Mouse (Mus musculus): ENCODE results near the gene Erich3.

The Erich3 gene

DNA sequence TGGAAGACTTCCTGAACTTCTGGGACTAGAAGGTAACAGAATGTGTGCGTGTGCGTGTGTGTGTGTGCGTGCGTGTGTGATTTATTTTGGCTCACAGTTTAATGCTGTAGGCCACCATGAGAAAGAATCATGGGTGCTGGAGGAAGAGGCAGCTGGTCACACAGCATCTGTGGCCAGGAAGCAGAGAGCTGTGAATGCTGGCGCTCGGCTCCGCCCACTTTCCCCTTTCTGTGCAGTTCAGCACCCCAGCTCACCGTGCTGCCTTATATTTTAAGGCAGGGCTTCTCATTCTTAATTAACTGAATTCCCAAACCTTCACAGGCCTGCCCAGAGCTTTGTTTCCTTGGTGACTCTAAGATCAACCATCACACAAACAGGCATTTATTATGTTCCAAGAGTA, 9.7 kb downstream of the Erich3 start:
- no peak for DNase-seq (ENCODE audit: low read depth, low spot score)

DNA sequence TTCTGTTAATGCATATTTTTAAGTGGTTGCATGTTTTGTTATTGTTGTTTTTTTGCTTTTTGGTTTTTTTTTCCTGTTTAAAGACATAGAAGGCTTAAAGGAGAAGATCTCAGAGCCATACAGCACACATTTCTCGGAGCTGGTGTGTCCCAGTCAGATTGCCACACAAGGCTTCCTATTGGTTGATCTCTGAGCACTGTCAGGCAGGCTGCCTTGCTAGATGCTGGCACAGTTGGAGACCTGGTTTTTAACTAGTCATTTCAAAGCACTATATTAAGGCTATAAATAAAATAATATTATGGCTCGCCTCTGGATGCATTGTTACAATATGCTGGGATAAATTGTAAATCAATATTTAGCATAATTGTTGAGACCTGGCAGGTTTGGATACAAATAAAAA, 18.9 kb downstream of the Erich3 start:
- no peak for DNase-seq (ENCODE audit: low read depth, low spot score)

DNA sequence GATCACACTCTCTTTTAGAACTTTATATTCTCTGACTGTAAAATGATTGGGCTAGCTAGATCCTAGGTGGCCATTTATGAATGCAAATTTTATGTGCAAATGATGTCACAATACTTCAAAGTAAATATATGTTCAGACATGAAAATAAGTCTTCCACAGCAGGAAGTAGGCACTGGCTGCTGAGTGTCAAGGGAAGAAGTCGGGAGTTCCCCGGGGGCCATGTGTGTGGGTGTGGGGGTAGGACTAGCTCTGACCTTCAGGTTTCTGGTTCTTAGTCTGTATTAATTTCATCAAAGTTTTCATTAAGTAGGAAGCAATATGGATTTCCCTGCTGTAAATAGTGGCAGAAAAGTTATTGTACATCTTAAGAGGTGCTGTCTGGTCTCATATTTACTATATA, 20.0 kb downstream of the Erich3 start:
- DNase-seq (ENCODE audit: low read depth, low spot score) = peak; percentile 27

DNA sequence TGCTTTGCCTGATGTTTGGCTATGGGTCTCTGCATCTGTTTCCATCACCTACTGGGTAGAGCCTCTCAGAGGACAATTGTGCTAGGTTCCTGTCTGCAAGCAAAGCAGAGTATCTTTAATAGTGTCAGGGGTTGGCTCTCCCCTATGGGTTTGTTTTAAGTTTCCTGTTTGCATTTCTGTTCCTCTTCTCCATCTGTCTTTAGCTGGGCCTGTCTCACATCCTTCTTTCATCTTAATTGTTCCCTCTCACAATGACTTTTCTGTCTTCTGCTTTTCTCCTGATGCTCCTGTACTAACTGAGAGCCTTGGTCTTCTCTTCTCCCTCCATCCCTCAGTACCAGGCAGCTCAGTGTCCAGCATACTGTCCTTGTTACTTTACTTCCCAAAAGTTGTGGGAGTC, 26.6 kb downstream of the Erich3 start:
- DNase-seq (ENCODE audit: low read depth, low spot score) = no peak

DNA sequence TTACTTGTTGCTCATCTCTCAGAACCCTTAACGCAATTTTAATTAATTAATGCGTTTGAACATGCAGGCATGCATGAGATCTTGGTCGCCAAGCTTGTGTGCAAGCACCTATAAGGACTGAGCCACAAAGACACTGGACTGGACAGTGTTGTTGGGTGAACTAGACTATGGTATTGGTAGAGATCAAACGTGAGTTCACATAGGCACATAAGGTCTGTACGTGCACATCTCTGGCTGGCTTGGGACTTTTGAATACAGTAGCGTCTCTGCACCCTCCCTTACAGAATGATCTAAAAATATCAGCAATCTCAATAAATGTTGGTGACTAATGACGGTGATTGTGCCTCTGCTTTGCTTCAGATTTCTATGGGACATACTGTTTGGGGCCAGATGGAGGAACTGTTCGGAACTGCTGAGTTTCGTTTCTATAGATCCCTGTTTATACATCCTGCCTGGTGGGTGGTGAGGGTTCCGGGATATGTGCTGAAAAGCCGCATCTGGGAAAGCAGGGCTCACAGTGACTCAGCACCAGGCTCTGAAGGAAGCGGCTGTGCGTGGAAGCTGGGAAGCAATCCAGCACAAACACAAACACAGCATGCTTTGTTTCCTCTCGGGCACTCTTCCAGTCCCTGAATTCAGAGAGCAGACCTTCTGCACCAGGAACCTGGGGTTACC, 28.4 kb downstream of the Erich3 start:
- no peak for DNase-seq (ENCODE audit: low read depth, low spot score)

DNA sequence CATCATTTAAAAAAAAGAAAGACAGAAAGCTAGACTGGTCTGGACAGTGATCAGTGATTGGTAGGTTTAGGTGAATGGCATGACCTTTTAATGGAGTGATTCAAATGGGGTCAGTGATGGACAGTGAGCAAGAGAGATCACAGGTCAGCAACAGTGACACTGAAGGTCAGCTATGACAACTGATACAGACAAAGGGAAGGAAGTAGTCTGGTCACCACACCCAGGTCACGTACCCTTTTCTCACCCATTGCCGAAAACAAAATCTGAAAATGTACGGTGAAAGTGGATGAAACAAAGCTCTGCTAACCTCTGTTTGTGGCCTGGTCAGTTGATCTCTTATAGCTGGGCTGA, 28.9 kb downstream of the Erich3 start:
- no peak for DNase-seq (ENCODE audit: low read depth, low spot score)

DNA sequence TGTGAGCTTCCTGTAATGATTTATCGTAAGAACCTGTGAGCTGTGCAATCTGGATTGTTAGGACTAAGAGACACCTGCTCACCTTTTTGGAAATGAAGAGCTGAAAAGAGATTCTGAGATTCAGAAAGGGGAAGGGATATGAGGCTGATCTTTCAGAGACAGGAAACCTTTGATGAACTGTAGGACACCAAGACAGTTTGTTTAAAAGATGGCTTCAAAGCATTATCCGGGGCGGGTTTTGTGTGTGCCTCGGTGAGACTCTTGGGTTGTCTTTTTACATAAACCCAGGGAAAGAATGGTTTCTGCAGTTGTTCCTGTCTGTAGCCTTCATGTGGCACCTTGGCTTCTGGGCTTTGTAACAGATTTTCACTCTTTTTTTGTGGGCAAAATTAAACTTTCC, 30.2 kb downstream of the Erich3 start:
- no peak for DNase-seq (ENCODE audit: low read depth, low spot score)

DNA sequence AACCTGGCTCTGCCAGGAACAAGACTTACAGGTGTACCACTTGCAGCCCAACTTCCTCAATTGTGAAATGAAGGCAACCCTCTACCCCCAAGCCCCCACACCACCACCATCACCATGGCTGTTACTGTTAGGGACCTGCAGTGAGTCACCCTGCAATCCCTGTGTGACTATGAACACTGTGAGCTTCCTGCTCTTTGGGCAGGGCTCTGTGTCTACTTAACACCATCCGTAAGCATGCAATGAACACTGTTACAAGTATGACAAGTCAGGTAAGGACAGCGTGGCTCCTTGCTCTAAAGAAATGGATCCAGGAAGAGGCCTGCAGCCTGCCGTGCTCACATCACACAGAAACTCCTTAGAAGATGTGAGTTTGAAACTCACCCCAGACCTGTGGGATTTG, 33.0 kb downstream of the Erich3 start:
- DNase-seq (ENCODE audit: low read depth, low spot score) = no peak

DNA sequence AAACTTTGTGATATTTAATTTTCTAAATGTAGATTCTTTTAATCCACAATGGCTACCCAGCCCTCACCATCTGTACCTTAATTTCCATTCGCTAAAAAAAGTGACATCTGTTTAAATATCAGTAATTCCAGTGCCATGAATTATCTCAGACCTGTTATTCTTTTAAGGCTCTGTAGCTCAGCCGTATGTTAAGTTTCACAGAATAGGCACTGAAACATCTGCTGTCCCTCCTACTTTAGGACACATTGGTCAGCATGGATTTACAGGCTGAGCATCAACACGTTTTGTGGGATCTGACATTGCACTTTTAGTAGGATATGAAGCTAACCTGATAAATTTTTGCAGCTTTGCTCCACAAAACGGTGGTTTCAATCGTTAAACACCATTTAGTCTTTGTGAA, 35.2 kb downstream of the Erich3 start:
- DNase-seq (ENCODE audit: low read depth, low spot score) = no peak

DNA sequence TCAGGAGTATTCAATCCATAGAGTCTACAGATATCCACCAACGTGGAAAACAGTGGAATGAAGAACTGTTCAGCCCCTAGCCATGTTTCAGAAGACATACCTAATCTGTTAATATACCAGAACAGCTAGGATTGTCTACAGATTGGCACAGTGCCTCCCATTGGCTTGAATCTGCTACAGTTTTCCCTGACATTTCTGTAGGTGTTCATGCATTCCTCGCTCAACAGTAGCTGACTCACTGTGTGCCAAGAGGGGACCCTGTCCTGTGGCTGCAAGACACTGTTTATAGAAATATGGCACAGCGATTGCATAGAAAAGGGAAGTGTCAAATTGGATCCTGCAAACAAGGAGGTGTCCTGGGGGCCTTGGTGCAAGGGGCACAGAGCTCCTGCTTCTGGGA, 36.6 kb downstream of the Erich3 start:
- no peak for DNase-seq (ENCODE audit: low read depth, low spot score)

DNA sequence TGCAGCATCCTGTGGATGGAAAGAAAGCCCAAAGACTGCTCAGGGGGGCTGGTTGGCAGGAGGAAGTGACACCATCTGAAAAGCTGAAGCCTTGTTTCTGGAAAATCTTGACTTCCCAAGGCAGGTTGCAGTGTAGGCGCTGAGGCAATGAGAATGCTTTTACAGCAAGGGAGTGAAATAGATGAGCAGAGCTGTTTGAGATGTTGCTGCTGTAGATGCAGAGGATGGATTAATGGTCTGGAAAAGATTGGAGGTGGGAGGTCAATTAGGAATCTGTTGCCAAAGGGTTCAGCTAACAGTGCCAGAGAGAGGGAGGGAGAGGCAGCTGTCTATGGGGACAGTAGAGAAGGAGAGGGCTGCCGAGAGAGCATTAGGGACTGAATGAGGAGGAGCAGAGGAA, 37.1 kb downstream of the Erich3 start:
- DNase-seq (ENCODE audit: low read depth, low spot score) = no peak

DNA sequence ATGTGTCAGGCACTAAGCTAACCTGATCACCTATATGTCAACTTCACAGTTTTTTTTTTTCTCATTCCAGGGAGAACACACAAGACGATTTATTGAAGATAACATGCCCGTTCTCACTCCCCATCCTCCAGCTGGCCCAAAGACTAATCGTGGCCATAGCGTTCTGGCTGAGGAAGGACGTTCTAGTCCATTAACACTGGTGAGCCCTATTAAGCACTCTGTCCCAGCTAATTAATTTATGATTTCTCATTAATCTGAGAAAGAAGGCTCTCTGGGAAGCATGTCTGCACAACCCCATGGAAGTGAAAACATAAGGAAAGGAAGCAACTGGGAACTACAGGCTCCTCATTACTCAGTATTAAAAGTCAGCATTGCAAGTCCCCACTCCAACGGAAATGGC, 41.1 kb downstream of the Erich3 start:
- no peak for DNase-seq (ENCODE audit: low read depth, low spot score)

DNA sequence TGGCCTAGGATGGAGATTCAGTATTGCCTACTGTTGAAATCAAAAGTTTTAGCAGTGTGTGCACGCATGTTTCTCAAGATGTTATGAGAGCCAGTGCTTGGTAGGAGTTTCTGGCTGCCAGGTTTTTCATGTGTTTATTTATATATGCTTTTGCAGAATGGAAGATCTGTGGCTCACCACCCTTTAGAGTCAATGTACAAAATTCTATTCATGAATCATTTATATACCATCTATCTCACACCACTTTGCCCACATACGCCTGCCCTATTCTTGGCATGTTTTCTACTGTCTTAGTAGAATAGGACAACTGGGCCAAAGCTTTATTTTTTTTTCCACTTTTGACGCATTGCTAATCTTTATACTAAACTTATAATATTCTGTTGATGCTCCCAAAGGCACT, 44.5 kb downstream of the Erich3 start:
- no peak for DNase-seq (ENCODE audit: low read depth, low spot score)

DNA sequence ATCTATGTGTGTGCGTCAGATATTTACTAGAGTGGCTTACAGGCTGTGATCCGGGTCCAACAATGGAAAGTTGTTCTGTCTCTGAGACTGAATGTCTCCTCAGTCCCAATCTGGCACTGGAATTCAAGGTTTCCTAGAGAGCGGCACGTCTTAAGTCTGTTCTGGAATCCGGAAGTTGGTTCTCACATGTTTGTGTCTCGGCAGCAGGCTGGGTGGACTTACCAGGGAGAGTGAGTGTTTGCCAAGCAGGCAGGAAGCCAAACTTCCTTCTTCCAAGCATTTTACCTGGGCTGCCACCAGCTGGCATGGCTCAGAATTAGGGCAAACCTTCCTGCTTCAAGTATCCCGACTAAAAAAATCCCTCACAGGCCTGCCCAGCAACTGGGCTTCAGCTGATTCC, 59.5 kb downstream of the Erich3 start:
- DNase-seq (ENCODE audit: low read depth, low spot score) = no peak

DNA sequence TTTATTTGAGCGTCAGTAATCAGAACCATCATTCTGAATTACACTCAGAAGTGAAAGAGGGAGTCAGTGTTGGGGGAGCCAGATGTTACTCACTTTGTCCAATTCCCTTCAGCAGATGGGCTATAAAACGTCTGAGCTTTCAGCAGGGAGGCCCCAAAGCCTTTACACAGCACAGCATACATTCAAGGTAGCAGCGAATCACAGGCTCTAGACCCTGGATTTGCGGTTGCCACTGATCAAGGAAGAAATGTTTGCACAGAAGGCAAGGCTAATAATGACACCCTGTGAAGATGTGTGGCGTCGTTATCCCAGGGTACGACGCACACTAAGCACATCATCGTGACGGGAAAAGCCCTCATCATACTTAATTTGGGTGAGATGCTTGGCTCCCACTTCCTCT, 67.8 kb downstream of the Erich3 start:
- DNase-seq (ENCODE audit: low read depth, low spot score) = no peak

DNA sequence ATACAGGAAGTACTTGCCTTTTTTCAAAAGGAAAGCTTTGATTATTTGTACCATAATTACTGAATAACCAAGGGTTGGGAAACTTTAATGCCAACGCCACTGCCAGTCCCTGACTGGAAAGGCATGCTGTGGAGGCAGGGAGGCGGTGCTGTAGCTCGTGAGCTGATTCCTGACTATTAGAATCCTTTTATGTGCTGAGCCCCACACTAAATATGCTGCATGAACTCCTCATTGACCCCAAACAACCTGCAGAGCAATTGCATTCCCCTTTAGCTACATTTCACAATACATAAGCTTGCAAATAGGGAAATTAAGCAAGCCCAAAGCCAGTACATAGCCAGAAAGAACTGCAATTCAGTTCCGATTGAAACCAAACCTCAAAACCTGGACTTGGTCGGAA, 77.8 kb downstream of the Erich3 start:
- no peak for DNase-seq (ENCODE audit: low read depth, low spot score)

DNA sequence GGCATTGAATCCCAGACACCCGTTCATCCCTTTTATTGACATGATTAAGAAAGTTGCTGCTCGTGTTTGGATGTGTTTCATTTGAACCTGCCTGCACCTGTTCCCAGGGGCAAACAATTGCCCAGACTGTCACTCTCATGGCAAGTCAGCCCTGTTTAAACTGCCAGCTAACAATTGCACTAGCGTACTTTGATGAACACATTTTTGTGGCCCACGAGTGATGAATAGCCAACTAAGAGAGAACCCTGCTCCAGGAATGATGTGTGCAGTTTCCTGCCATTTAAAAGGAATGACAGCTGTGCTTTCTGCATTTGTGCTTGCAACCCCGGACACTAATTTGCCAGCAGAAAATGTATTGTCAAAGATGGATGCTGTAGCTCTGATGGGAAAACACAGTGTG, 79.3 kb downstream of the Erich3 start:
- DNase-seq (ENCODE audit: low read depth, low spot score) = no peak

DNA sequence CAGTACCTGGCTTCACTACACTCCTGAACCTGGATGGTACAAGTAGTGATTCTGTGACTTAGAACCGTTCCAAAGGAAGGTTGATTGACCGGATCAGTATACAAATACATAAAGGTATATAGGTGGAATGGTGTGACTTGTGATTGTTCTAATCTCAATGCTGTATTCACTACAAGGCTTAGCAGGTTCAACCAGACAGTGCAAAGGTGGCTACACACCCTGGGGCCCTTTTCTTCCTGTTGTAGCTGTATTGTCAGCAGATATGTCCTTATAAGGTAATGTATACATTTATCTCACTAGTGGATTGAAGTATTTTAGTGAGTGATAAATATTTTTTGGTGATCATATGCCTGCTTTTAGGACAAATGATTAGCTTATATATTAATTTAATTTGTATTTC, 80.7 kb downstream of the Erich3 start:
- DNase-seq (ENCODE audit: low read depth, low spot score) = no peak

DNA sequence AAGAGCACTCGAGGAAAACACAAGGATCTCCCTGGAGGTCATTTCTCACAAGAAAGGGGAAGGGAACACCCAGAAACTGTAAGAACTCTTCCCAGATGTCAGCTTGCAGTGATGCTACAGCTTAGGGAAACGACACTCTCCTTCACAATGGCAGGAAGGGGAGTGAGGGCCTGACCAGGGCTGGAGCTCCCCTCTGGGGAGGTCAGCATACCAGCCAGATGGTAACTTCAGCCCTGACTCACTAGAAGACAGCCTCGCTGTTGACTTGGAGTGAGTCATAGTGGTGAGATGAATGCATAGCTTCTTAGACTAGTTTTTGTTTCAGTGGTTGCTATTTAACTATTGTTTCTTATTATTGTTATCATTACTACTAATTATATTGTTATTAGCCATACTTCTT, 90.8 kb downstream of the Erich3 start:
- no peak for DNase-seq (ENCODE audit: low read depth, low spot score)

DNA sequence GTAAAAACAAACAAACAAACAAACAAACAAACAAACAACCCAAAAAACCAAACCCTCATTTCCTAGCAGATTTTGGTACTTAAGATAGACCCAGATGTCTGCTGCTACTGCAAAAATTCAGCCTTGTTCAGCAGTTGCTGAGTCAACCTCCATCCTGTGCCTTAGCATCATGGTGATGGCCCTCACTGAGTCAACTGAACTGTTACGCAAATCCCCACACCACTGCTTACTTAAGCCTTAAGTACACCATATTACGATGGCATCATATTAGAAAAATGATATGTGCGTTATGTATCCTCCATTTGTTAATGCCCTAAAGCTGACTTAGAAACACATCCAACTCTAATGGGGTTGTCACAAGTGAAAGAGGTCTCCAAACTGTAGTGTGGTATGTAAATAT, 91.6 kb downstream of the Erich3 start:
- DNase-seq (ENCODE audit: low read depth, low spot score) = no peak

DNA sequence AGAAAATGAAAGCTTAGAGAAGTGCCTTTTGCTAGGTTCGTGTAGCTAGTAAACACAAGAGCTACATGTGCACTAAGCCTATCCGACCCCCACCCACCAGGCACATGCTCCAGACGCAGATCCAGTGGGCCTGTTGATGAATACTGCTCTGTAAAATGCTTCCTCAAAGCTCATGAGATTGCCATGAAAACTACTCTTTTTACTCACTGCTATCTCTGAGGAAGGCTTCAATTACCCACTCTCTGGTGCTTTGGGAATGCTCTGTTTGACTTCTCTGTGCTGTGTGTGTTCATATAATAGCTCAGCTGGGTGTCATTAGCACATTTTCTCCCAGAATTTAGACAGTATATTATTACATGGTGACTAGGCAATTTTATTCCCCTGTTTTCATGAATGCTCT, 94.4 kb downstream of the Erich3 start:
- no peak for DNase-seq (ENCODE audit: low read depth, low spot score)

DNA sequence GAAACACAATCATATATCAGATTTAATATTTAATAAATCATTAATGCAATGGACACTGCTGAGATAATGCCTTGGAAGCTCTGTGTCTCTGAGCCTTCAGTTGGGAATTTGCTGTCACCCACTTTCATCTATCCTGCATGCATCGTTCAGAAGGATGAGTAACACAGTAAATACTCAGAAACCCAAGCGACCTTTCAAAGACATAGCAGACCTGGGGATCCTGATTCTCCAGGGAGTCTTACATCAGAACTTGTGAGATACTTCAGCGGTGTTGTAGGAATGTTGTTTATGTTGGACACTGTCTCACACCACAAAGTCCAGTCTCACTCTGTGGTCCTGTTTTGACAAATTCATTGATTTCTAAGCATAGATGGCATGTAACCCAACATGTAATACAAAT, 97.4 kb downstream of the Erich3 start:
- no peak for DNase-seq (ENCODE audit: low read depth, low spot score)

DNA sequence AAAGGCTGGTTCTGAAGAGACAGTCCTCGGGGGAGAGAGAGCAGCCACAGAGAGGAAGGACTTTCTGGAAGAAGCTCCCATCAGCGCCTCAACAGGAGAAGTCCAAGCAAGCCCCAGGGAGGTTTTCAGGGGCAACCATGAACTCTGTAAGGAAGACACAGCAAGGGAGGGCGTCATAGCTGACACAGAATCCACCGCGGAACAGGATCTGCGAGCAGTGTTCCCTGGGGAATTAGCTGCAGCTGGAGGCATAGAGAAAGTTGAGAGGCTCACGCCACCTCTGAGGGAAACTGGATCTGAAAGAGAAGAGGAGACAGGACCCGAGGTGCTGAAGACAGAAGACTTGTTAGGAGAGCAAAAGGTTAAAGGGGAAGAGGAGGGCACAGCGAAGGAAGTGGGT, 99.7 kb downstream of the Erich3 start:
- no peak for DNase-seq (ENCODE audit: low read depth, low spot score)

DNA sequence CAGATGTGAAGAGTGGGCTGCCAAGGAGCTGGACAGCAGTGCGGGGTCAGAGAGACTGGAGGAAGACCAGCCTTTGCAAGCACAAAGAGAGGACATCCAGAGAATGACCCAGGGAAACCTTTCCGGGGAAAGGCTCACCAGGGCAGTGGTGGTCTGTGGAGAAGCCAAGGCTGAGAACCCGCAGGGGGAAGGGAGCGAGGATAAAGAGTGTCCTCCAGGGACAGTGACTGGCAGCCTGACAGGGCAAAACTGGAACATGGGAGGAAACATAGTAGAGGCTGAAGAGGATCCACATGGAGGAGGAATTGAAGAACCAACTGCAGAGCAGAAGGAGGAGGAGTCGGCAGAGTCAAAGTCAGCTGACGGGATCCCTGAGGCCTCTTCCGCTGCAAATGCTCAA, 100.5 kb downstream of the Erich3 start:
- no peak for DNase-seq (ENCODE audit: low read depth, low spot score)

DNA sequence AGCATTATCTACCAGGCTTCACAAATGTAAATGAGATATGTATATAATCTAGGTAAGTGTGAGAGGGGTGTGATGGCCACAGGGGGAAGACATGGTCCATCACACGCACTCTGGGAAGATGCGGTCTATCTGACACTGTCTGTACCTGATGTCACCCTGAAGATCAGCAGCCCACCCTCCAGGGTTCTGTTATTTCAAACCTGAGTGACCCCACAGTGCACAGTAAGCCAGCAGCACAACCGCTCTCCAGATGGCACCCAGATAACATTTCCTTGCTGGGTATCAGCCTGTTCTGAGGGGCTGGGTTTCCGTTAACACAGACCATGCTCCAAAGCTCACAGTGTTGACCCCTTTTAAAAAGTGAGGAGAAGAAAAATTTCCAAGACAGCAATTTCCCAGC, 102.7 kb downstream of the Erich3 start:
- no peak for DNase-seq (ENCODE audit: low read depth, low spot score)
